Mouse (Mus musculus): ENCODE results near the gene A930017K11Rik. TPM values are rescaled to one million over a fixed set of nuclear protein-coding genes. Genes with fewer than 3 reads are reported as not detected.

The A930017K11Rik gene
- total and polyA plus RNA-seq, 3 experiments, result not detected

- dilution Hi-C loops (cut with MboI; ENCODE audit: extremely low pct_ligation_motif_present, extremely low pct_unique_long_range_greater_than_20kb, low sequenced_read_pairs) (no loop called here), in situ Hi-C loops (cut with MboI; ENCODE audit: low pct_ligation_motif_present, low pct_unique_long_range_greater_than_20kb, low sequenced_read_pairs) (no loop called here)
- TF ChIP-seq RCOR1 (conservative IDR thresholded peaks at IDR 0.05; ENCODE audit: low read depth, low read length) (no peak), ZC3H11A (IDR thresholded peaks at IDR 0.05; ENCODE audit: low read depth, low read length) (no peak), UBTF (IDR thresholded peaks at IDR 0.05; ENCODE audit: low read depth, low read length) (no peak), CHD2 (IDR thresholded peaks at IDR 0.05; ENCODE audit: low read length) (no peak), ELF1 (IDR thresholded peaks at IDR 0.05; ENCODE audit: low read depth, low read length) (no peak), NRF1 (IDR thresholded peaks at IDR 0.05; ENCODE audit: low read depth, low read length) (no peak), MXI1 (IDR thresholded peaks at IDR 0.05; ENCODE audit: low read depth, low read length) (no peak), ZKSCAN1 (IDR thresholded peaks at IDR 0.05; ENCODE audit: borderline replicate concordance, low read depth, low read length) (no peak), SIN3A (IDR thresholded peaks at IDR 0.05; ENCODE audit: low read length) (no peak), TCF12 (IDR thresholded peaks at IDR 0.05; ENCODE audit: low read depth, low read length) (no peak)
- H3K36me3 ChIP-seq (replicated peaks in 1 of 2; ENCODE audit: control insufficient read depth in 1 of 2, insufficient read depth in 1 of 2, low read length in 1 of 2), result peaks cover 4 to 18% of the 10 kb centered on the region in 2 experiments
- peak overlapping the region; percentile 99; the same call in 1 of the 2 replicates for H3K9ac ChIP-seq (ENCODE audit: insufficient read depth, low read depth)
- H3K4me2 ChIP-seq (ENCODE audit: insufficient read depth, low read depth, poor library complexity, severe bottlenecking), result peak overlapping the region; percentile 6; the same call in 1 of the 2 replicates
- no peaks in the 10 kb centered on the region for H3K9me3 ChIP-seq (replicated peaks; ENCODE audit: low read length)
- H3K27ac ChIP-seq (ENCODE audit: insufficient read depth, low read depth), result no peak overlapping the region
- H3K4me1 ChIP-seq (ENCODE audit: control insufficient read depth in 1 of 2, insufficient read depth in 2 of 2), result peaks cover 12 to 26% of the 10 kb centered on the region in 2 experiments; a peak in 3 of 4 replicates
- DNase-seq (ENCODE audit: extremely low read depth), result no peak
- H3K79me2 ChIP-seq (replicated peaks; ENCODE audit: control insufficient read depth, extremely low read depth, insufficient read depth, poor library complexity, severe bottlenecking), result peaks cover 16% of the 10 kb centered on the region
- peaks cover 19% of the 10 kb centered on the region for H3K27me3 ChIP-seq (replicated peaks)
- no peak overlapping the region for H3K4me3 ChIP-seq (replicated peaks in 1 of 3; ENCODE audit: low read depth in 2 of 3, low read length in 2 of 3, poor library complexity in 1 of 3)
Observed at GRCm38 (mm10) chr17:25942597-25943151, 9.7 kb downstream of the A930017K11Rik start.

GRCm38 (mm10) chr17:25941511-25942241 lies 10.7 kb downstream of the A930017K11Rik start:
- H3K4me1 ChIP-seq (ENCODE audit: control insufficient read depth in 1 of 2, insufficient read depth in 2 of 2), result peaks cover 12 to 26% of the 10 kb centered on the region in 2 experiments; a peak in 3 of 4 replicates
- DNase-seq (ENCODE audit: extremely low read depth), result peak; percentile 64
- no peak overlapping the region for H3K27ac ChIP-seq (ENCODE audit: insufficient read depth, low read depth)
- H3K9ac ChIP-seq (ENCODE audit: insufficient read depth, low read depth), result peak overlapping the region; percentile 99
- in situ Hi-C loops (cut with MboI; ENCODE audit: low pct_ligation_motif_present, low pct_unique_long_range_greater_than_20kb, low sequenced_read_pairs), result no loop called here
- dilution Hi-C loops (cut with MboI; ENCODE audit: extremely low pct_ligation_motif_present, extremely low pct_unique_long_range_greater_than_20kb, low sequenced_read_pairs), result no loop called here
- no peaks in the 10 kb centered on the region for H3K9me3 ChIP-seq (replicated peaks; ENCODE audit: low read length)
- peaks cover 10% of the 10 kb centered on the region for H3K27me3 ChIP-seq (replicated peaks)
- peak overlapping the region; percentile 91 for H3K4me2 ChIP-seq (ENCODE audit: insufficient read depth, low read depth, poor library complexity, severe bottlenecking)
- peak overlapping the region; percentile 83 to 92 (median 84) for H3K4me3 ChIP-seq (replicated peaks in 1 of 3; ENCODE audit: low read depth in 2 of 3, low read length in 2 of 3, poor library complexity in 1 of 3)
- peaks cover 14 to 28% of the 10 kb centered on the region in 2 experiments for H3K36me3 ChIP-seq (replicated peaks in 1 of 2; ENCODE audit: control insufficient read depth in 1 of 2, insufficient read depth in 1 of 2, low read length in 1 of 2)
- H3K79me2 ChIP-seq (replicated peaks; ENCODE audit: control insufficient read depth, extremely low read depth, insufficient read depth, poor library complexity, severe bottlenecking), result peaks cover 16% of the 10 kb centered on the region
- TF ChIP-seq MXI1 (IDR thresholded peaks at IDR 0.05; ENCODE audit: low read depth, low read length), result peak; percentile 90
- peak; percentile 82 for TF ChIP-seq UBTF (IDR thresholded peaks at IDR 0.05; ENCODE audit: low read depth, low read length)
- TF ChIP-seq POLR2A (IDR thresholded peaks at IDR 0.05; ENCODE audit: low read depth, low read length), result peak; percentile 88
- TF ChIP-seq POLR2AphosphoS2 (IDR thresholded peaks at IDR 0.05; ENCODE audit: low read depth, low read length), result no peak
- TF ChIP-seq USF2 (conservative IDR thresholded peaks at IDR 0.05; ENCODE audit: low read depth, low read length), result no peak
- peak; percentile 67; the same call in 1 of the 2 replicates for TF ChIP-seq MEF2A (IDR thresholded peaks at IDR 0.05; ENCODE audit: borderline replicate concordance, low read depth, low read length)
- TF ChIP-seq CHD2 (IDR thresholded peaks at IDR 0.05; ENCODE audit: low read length), result peak; percentile 61; the same call in 1 of the 2 replicates
- TF ChIP-seq USF1 (IDR thresholded peaks at IDR 0.05; ENCODE audit: low read depth, low read length), result no peak
- no peak for TF ChIP-seq E2F4 (IDR thresholded peaks at IDR 0.05; ENCODE audit: insufficient replicate concordance, low read depth, low read length)
- no peak for TF ChIP-seq CTCF (conservative IDR thresholded peaks at IDR 0.05 in 1 of 2, IDR thresholded peaks at IDR 0.05 in 1 of 2; ENCODE audit: low read depth in 2 of 2, low read length in 2 of 2)
- peak; percentile 86 for TF ChIP-seq NELFE (IDR thresholded peaks at IDR 0.05; ENCODE audit: low read depth, low read length)
- TF ChIP-seq MAX (IDR thresholded peaks at IDR 0.05; ENCODE audit: low read length), result peak; percentile 64; the same call in 1 of the 2 replicates
- TF ChIP-seq KAT2A (IDR thresholded peaks at IDR 0.05; ENCODE audit: insufficient replicate concordance, low read length), result peak; percentile 81; the same call in 1 of the 2 replicates
- TF ChIP-seq ZNF384 (IDR thresholded peaks at IDR 0.05; ENCODE audit: low read depth, low read length), result no peak
- no peak for TF ChIP-seq JUN (IDR thresholded peaks at IDR 0.05; ENCODE audit: insufficient read depth, low read depth, low read length)
- TF ChIP-seq IRF4 (IDR thresholded peaks at IDR 0.05; ENCODE audit: low read depth, low read length), result peak; percentile 53; the same call in 1 of the 2 replicates
- peak; percentile 90 for TF ChIP-seq SIN3A (IDR thresholded peaks at IDR 0.05; ENCODE audit: low read length)
- peak; percentile 78 for TF ChIP-seq ELF1 (IDR thresholded peaks at IDR 0.05; ENCODE audit: low read depth, low read length)
- peak; percentile 81 for TF ChIP-seq TBP (conservative IDR thresholded peaks at IDR 0.05; ENCODE audit: low read depth, low read length)
- no peak for TF ChIP-seq SMC3 (IDR thresholded peaks at IDR 0.05; ENCODE audit: low read depth, low read length)
- peak; percentile 93 for TF ChIP-seq TCF12 (IDR thresholded peaks at IDR 0.05; ENCODE audit: low read depth, low read length)
- no peak for TF ChIP-seq PAX5 (IDR thresholded peaks at IDR 0.05; ENCODE audit: low read length)
- TF ChIP-seq HCFC1 (IDR thresholded peaks at IDR 0.05; ENCODE audit: low read depth, low read length), result peak; percentile 92
- TF ChIP-seq ZC3H11A (IDR thresholded peaks at IDR 0.05; ENCODE audit: low read depth, low read length), result no peak
- no peak for TF ChIP-seq NRF1 (IDR thresholded peaks at IDR 0.05; ENCODE audit: low read depth, low read length)
- TF ChIP-seq MAZ (IDR thresholded peaks at IDR 0.05; ENCODE audit: low read depth, low read length), result no peak
- no peak; the same call in 1 of the 2 replicates for TF ChIP-seq GABPA (IDR thresholded peaks at IDR 0.05; ENCODE audit: insufficient replicate concordance, low read depth, low read length)

All from CH12.LX (cell line).